Mouse (Mus musculus) liver, embryonic 14.5 days (tissue): ENCODE results near the gene Cd86. TPM values are rescaled to one million over a fixed set of nuclear protein-coding genes. Genes with fewer than 3 reads are reported as not detected.

Experiments
- ATAC-seq: fragments of 200-750 bp; cut with Nextera tagmentation; 2 replicates; pipeline ENCODE4 v1.8.0; 2017; ENCODE audit warnings: moderate number of reproducible peaks, mild to moderate bottlenecking, moderate library complexity; ENCODE audit not compliant: insufficient read depth
- DNase-seq, 3 experiments: peaks; one replicate each; pipeline ENCODE4 v3.0.0-alpha.2; 2012 to 2013; ENCODE audit warnings: low read depth in 3 of 3, low spot score in 3 of 3
- H3K27ac ChIP-seq: fragments of 300-500 bp; sonication (generic); 2 replicates; pipeline ENCODE4 v1.5.1; 2014; ENCODE audit warnings: moderate library complexity, mild to moderate bottlenecking, control low read depth, inconsistent platforms
- H3K27me3 ChIP-seq: fragments of 300-500 bp; sonication (generic); 2 replicates; pipeline ENCODE4 v1.6.1; 2014; ENCODE audit warnings: mild to moderate bottlenecking, low read length, moderate library complexity; ENCODE audit not compliant: control insufficient read depth, insufficient read depth
- H3K36me3 ChIP-seq: fragments of 300-500 bp; sonication (generic); replicated peaks from 2 replicates; pipeline ENCODE4 v1.6.1; 2014; ENCODE audit warnings: low read depth; ENCODE audit not compliant: control insufficient read depth, insufficient read depth
- H3K4me1 ChIP-seq, 2 experiments: fragments of 200-500 bp in 1 of 2; fragments of 300-500 bp in 1 of 2; sonication (generic) in 1 of 2; replicated peaks; 2 replicates each; pipeline ENCODE4 v1.6.1; 2012 to 2014; ENCODE audit warnings: antibody characterized with exemption in 1 of 2, inconsistent platforms in 1 of 2, low read length in 1 of 2; ENCODE audit not compliant: control insufficient read depth in 2 of 2, insufficient read depth in 2 of 2
- H3K4me2 ChIP-seq: fragments of 300-500 bp; sonication (generic); 2 replicates; pipeline ENCODE4 v1.6.1; 2014; ENCODE audit warnings: low read depth, mild to moderate bottlenecking, control low read depth, moderate library complexity
- H3K4me3 ChIP-seq, 2 experiments: fragments of 200-500 bp in 1 of 2; fragments of 300-500 bp in 1 of 2; sonication (generic) in 1 of 2; 2 replicates each; pipeline ENCODE4 v1.5.1; 2012 to 2014; ENCODE audit warnings: low read depth in 2 of 2, low read length in 2 of 2, mild to moderate bottlenecking in 2 of 2, control low read depth in 1 of 2, inconsistent platforms in 1 of 2, moderate library complexity in 1 of 2; ENCODE audit not compliant: insufficient read depth in 1 of 2
- H3K9ac ChIP-seq: fragments of 300-500 bp; sonication (generic); replicated peaks from 2 replicates; pipeline ENCODE4 v1.6.1; 2014; ENCODE audit warnings: mild to moderate bottlenecking, control low read depth, moderate library complexity
- H3K9me3 ChIP-seq: fragments of 300-500 bp; sonication (generic); 2 replicates; pipeline ENCODE4 v1.6.1; 2016; ENCODE audit warnings: low read length, mixed read lengths; ENCODE audit not compliant: control insufficient read depth
- CTCF ChIP-seq: IDR thresholded peaks from 2 replicates; pipeline ENCODE4 v1.5.1; 2016; ENCODE audit warnings: antibody characterized with exemption, low read depth, control low read depth
- EP300 ChIP-seq: IDR thresholded peaks from 2 replicates; pipeline ENCODE4 v1.6.1; 2016; ENCODE audit warnings: antibody characterized with exemption, low read depth
- WGBS: fragments of 180-500 bp; shearing (Covaris S2); extraction: QIAGEN DNeasy Blood & Tissue Kit; methylation state at CpG from one replicate; pipeline ENCODE4 v1.1.7; 2014; ENCODE audit not compliant: insufficient replicate concordance; 5-methylcytosine and 5-hydroxymethylcytosine counted together
- polyA plus RNA-seq, 2 experiments: library from polyadenylated mRNA; depleted of rRNA in 1 of 2; stranded (reverse) in 1 of 2; unstranded in 1 of 2; fragments of >200 nt; fragmentation: Nextera tagmentation in 1 of 2; extraction: Ambion mirVana in 1 of 2; gene quantifications; 2 replicates each; pipeline versions ENCODE4 v1.2.1 to v1.2.3; 2012 to 2014

The Cd86 gene
- polyA plus RNA-seq, 2 experiments = 4.8 to 7.7 TPM

- Histone ChIP-seq H3K4me1 (peaks cover 0 to 4% of the 10 kb centered on the region in 2 experiments; a peak in 2 of 4 replicates), H3K36me3 (no peaks in the 10 kb centered on the region), H3K4me3 (no peak overlapping the region), H3K27me3 (no peaks in the 10 kb centered on the region), H3K4me2 (no peak overlapping the region), H3K9me3 (no peaks in the 10 kb centered on the region), H3K27ac (no peak overlapping the region), H3K9ac (no peak overlapping the region)
- TF ChIP-seq CTCF (no peak), EP300 (no peak)
- WGBS = 57% methylated on average over 6 of the region's 6 CpGs
- ATAC-seq (no peak), DNase-seq (no peak)
Observed at GRCm38 (mm10) chr16:36707702-36708423, 42.0 kb upstream of the Cd86 start.

DNA sequence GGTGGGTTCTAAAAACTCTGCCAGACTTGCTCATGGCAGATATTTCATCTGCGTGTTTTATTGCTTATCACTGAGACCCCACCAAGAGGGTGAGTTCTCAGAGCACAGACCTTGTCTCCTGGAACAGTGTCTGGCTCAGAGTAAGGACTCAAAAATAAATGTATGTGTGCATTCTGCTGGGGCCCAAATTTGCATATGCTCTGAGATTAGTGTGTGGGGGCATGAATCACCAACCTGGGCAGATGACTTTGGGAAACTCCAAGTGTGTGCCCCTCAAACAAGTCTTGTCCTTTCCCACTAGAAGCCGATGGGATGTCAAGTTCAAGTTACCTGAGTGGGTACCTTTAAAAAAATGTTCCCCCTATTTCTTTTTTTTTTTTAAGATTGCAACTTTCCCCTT, 34.6 kb upstream of the Cd86 start:
- Histone ChIP-seq H3K4me3 (no peak overlapping the region), H3K36me3 (no peaks in the 10 kb centered on the region), H3K27me3 (no peaks in the 10 kb centered on the region), H3K4me2 (no peak overlapping the region), H3K27ac (no peak overlapping the region), H3K9ac (no peak overlapping the region), H3K9me3 (no peaks in the 10 kb centered on the region), H3K4me1 (no peaks in the 10 kb centered on the region)
- WGBS = 53% methylated on average over 2 of the region's 2 CpGs
- DNase-seq (no peak), ATAC-seq (no peak)
- no peak for TF ChIP-seq EP300
- TF ChIP-seq CTCF = no peak

DNA sequence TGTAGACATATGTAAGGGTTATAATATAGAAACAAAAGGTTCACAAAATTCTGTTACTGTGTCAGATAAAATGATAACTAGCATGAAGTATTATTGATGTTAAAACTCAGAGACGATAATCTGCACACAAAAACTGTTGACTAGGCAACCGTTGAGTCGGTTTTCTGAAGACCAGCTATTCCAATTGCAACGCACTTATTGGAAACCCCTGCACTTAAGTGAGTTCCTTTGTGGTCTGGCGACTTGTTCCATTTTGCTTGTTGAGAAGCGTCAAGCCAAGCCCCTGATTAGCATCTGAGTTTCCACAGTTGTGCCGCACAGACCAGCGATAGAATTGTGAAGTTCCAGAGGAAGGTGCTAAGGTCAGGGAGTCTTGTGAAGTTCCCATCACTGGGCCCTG, 31.4 kb upstream of the Cd86 start:
- H3K36me3 ChIP-seq = no peaks in the 10 kb centered on the region
- H3K4me2 ChIP-seq = no peak overlapping the region
- no peak overlapping the region for H3K9ac ChIP-seq
- ATAC-seq = no peak
- peaks cover 13% of the 10 kb centered on the region for H3K27me3 ChIP-seq
- no peak overlapping the region for H3K27ac ChIP-seq
- no peak overlapping the region for H3K4me3 ChIP-seq
- H3K4me1 ChIP-seq = no peaks in the 10 kb centered on the region
- DNase-seq = no peak
- no peak for TF ChIP-seq CTCF
- no peak for TF ChIP-seq EP300
- 48% methylated on average over 8 of the region's 8 CpGs for WGBS
- no peaks in the 10 kb centered on the region for H3K9me3 ChIP-seq

- H3K27me3 ChIP-seq = peaks cover 13% of the 10 kb centered on the region
- no peaks in the 10 kb centered on the region for H3K36me3 ChIP-seq
- TF ChIP-seq CTCF = no peak
- no peak for TF ChIP-seq EP300
- no peaks in the 10 kb centered on the region for H3K9me3 ChIP-seq
- WGBS = 53% methylated on average over 9 of the region's 9 CpGs
- DNase-seq (no peak), ATAC-seq (no peak)
- no peak overlapping the region for H3K9ac ChIP-seq
- no peak overlapping the region for H3K4me2 ChIP-seq
- no peaks in the 10 kb centered on the region for H3K4me1 ChIP-seq
- H3K4me3 ChIP-seq = no peak overlapping the region
- H3K27ac ChIP-seq = no peak overlapping the region
Observed at GRCm38 (mm10) chr16:36694798-36695290, 29.0 kb upstream of the Cd86 start.

DNA sequence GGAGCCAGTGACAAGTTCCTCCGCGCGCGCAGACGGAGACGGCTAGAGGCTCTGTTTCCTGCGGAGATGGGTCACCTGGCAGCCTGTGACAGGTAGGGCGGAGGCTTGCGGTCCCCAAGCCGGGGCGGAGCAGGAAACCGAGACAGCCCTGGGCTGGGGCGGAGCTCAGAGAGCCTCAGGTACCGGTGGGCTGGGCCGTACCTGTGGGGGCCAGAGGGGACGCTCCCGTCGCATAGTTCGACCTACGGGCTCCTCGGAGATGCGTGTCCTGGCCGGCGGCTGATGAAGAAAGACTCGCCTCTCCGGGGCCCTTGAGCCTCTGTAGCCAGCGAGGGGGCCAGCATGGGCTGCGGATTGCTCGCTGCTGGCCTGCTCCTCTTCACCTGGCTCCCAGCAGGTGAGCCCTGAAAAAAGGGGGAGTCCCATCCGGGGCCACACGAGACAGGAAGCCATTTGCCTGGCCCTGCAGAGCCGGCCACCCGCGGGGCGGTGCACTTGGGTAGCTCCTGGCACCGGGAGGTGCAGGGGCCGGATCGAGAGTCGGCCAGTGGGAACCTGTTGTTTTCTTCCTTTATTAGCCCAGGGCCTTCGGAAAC, 28.0 kb upstream of the Cd86 start, which contains the start of gene Ildr1:
TSS of gene Ildr1 (plus strand) at position 161 of the 596 bp plus-strand sequence.
- WGBS = 4% methylated on average over 39 of the region's 40 CpGs
- TF ChIP-seq EP300 (no peak), CTCF (no peak)
- Histone ChIP-seq H3K4me1 (no peaks in the 10 kb centered on the region), H3K9me3 (no peaks in the 10 kb centered on the region), H3K4me3 (0 out of 4 replicates have a peak within 1 kb of the TSS, but pooled peaks of 1 of the 2 experiments have one; percentile 26), H3K36me3 (no peaks in the 10 kb centered on the region), H3K4me2 (peak within 1 kb of the TSS; percentile 44), H3K27ac (no peak within 1 kb of the TSS), H3K27me3 (peaks cover 13% of the 10 kb centered on the region), H3K9ac (no peak within 1 kb of the TSS)
- DNase-seq (no peak), ATAC-seq (no peak)
